Mouse (Mus musculus): ENCODE results near the gene Gm20449.
A peak's percentile ranks its signal among the peaks of the same experiment; 100 is the strongest.
"Not testable (repeated sequence)": the region's sequence is repeated elsewhere in the genome, so short reads cannot be mapped to it uniquely, and the experiment has no call there.

The Gm20449 gene

GRCm38 (mm10) chr7:41499389-41500049 is at the start of gene Gm20449, which contains the start of gene AW146154:
Gene Gm20449, minus strand, starts transcription at chr7:41499417.
Gene AW146154, minus strand, starts transcription at chr7:41499890.
- peak; percentile 99 for DNase-seq

DNA sequence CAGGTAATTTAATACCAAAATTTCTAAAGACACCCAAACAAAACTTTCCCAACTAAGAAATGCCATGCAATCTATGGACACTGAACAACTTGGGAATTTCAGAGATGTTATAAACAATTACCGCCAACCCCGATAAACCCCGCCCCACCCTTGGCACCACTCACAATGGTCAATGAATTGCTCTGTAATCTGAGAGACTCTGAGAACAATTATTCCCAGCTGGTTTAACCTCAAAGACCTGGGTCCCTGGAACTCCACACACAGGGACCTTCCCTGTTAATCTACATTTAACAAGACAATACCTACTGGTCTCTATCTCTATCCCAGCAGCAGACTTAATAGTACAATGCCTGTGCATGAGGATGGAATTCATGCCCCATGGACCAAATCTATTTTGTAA is 13.5 kb upstream of the Gm20449 start:
- no peak for DNase-seq

GRCm38 (mm10) chr7:41512207-41512606 is 13.0 kb upstream of the Gm20449 start:
- DNase-seq: no peak

DNA sequence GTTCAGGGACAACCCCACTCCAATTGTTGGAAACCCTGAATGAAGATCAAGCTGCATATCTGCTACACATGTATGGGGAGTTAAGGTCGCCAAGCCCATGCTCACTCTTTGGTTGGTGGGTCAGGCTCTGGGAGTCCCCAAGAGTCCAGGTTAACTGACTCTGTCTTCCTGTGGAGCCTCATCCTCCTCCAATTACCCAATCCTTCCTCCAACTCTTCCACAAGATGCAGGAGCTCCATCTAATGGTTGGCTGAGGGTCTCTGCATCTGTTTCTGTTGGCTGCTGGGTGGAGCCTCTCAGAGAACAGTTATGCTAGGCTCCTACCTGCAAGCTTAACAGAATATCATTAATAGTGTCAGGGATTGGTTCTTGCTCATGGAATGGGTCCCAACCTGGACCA is 3.2 kb upstream of the Gm20449 start:
- no peak for DNase-seq

GRCm38 (mm10) chr7:41500151-41500934 is 1.1 kb upstream of the Gm20449 start:
- DNase-seq: peak; percentile 42

DNA sequence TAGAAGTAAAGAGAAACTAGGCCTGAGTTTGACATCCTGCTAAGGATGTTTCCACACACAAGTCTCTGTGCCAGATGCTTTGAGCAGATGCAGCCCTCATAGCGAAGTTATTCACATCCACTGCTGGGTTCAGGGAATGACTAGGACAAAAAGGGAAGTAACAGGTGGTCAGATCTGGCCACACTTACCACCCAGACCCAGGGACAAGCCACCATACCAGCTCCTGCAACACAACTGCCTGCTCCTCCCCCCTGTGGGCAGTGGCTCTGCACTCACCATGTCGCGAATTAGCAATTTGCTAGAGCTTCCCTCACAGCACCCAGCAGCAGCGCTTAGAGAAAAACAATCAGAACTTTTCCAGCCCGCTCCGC is 214 bp downstream of the Gm20449 start:
- not testable (repeated sequence) for DNase-seq

GRCm38 (mm10) chr7:41498464-41498863 is 753 bp downstream of the Gm20449 start:
- DNase-seq: not testable (repeated sequence)

GRCm38 (mm10) chr7:41497871-41498270 is 1.3 kb downstream of the Gm20449 start:
- no peak for DNase-seq

DNA sequence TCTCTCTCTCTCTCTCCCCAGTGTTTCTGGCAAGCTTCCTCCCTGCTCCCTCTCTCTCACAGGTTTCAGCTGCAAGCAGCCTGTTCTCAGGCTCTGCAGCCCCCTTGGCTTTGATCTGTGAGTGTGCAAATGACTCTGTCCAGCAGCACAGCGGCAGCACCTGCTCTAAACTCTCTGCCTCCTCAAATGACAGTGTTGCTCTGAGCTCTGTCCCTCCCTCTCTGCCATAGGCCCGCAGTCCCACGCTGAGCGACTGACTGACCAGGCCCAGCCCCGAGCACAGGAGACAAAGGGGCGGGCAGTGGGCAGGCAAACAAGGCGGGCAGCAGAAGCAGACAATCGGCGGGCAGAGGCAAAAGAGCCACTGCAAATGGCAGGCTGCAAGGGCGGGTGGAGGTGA is 47.4 kb downstream of the Gm20449 start:
- no peak for DNase-seq

DNA sequence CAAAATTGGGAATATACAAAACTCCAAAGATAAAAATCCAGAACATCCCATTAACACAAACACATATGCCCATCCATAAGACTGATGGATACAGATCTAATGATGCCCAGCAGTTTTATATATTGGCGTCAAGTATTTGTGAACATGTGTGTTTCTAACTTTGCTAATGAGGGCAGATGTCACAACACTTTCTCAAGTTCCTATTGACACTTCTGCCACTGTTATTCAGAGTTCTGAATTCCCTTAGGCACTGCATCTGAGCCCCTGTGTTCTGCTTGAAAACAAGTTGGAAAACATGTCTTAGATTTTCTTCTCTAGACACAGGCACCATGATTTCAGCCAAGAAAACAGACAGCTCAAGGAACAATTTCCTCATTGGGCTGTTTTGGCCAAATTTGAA is 50.6 kb downstream of the Gm20449 start, which contains the start of gene Vmn2r57:
Vmn2r57 (minus strand) TSS at position 101 of the 400 bp plus-strand sequence.
- DNase-seq: not testable (repeated sequence)

- no peak for DNase-seq
Observed at GRCm38 (mm10) chr7:41394130-41394529, 105.1 kb downstream of the Gm20449 start.

DNA sequence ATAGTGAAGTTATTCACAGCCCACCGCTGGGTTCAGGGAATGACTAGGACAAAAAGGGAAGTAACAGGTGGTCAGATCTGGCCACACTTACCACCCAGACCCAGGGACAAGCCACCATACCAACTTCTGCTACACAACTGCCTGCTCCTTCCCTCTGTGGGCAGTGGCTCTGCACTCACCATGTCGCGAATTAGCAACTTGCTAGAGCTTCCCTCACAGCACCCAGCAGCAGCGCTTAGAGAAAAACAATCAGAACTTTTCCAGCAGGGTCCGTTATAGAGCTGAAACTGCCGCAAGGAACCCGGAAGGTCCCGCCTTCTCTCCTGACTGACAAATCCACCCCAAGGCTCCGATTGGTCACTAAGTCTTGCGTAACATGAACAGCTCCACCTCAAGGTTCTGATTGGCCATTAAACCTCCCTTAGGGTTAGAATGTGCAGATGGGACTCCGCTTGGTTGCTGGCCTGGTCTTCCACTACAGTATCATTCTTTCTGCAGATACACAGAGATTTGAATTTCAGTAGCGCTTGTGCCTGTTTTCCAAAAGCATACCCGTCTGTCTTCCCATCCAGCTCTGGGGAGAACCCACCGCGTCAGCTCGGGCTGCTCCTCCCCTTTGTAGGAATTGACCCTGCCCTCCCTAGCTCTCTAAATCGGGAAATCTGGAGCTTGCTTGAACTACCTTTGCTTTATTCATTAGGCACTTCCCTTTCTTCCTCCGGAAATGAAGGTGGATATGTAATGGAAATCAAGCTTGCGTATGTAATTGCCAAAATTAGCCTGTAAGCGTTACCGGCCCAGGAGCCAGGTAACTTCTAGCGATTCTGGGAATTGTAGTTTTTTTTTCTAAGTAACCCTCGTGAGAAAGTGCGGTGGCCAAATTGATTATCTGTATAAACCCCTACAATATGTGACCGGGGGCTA is 105.9 kb downstream of the Gm20449 start, which contains the start of gene AI987944:
AI987944 (minus strand) TSS at position 332 of the 924 bp plus-strand sequence.
- peak; percentile 82 for DNase-seq
